Mouse (Mus musculus): ENCODE measurements around the gene Zbtb38.

DNA sequence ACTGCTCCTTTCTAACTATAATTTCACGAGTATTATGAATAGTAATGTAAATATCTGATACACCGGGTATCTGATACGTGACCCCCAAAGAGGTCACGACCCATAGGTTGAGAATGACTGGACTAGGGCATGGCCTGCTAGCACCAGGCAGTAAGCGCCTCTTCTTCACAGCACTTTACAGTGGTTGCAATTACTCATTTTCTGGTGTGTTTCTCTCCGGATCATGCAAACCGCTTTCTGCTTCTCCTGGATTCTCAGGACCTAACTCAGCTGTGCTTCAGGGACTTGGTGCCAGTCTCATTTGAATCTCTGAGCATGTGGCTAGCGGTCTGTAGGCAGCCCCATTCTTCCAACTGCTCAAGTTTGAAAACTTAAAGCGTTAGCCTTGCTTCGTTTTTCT is 76.0 kb downstream of the Zbtb38 start:
- TF ChIP-seq CTCF (IDR thresholded peaks at IDR 0.05; ENCODE audit: low read depth, low read length), result no peak
- no peak for TF ChIP-seq POLR2A (IDR thresholded peaks at IDR 0.05; ENCODE audit: borderline replicate concordance, low read depth, low read length)
